Mouse (Mus musculus): ENCODE data around the gene Zfp866. TPM values are rescaled to one million over a fixed set of nuclear protein-coding genes. Genes with fewer than 3 reads are reported as not detected.
A peak's percentile ranks its signal among the peaks of the same experiment; 100 is the strongest.

Gene Zfp866
- total and polyA plus RNA-seq, 3 experiments = 14.3 to 16.0 (median 14.4) TPM

GRCm38 (mm10) chr8:69805491-69805890, 14.5 kb upstream of the Zfp866 start:
- H3K4me1 ChIP-seq (ENCODE audit: control insufficient read depth in 1 of 2, insufficient read depth in 2 of 2) = peaks cover 23 to 34% of the 10 kb centered on the region in 2 experiments
- no peak overlapping the region for H3K4me2 ChIP-seq (ENCODE audit: insufficient read depth, low read depth, poor library complexity, severe bottlenecking)
- peaks cover 15% of the 10 kb centered on the region for H3K79me2 ChIP-seq (replicated peaks; ENCODE audit: control insufficient read depth, extremely low read depth, insufficient read depth, poor library complexity, severe bottlenecking)
- dilution Hi-C loops (cut with MboI; ENCODE audit: extremely low pct_ligation_motif_present, extremely low pct_unique_long_range_greater_than_20kb, low sequenced_read_pairs) = no loop called here
- no peak for DNase-seq (ENCODE audit: extremely low read depth)
- no peak for TF ChIP-seq KAT2A (IDR thresholded peaks at IDR 0.05; ENCODE audit: insufficient replicate concordance, low read length)
- TF ChIP-seq MAZ (IDR thresholded peaks at IDR 0.05; ENCODE audit: low read depth, low read length) = no peak
- no peak for TF ChIP-seq POLR2AphosphoS2 (IDR thresholded peaks at IDR 0.05; ENCODE audit: low read depth, low read length)
- no peak for TF ChIP-seq CTCF (conservative IDR thresholded peaks at IDR 0.05 in 1 of 2, IDR thresholded peaks at IDR 0.05 in 1 of 2; ENCODE audit: low read depth in 2 of 2, low read length in 2 of 2)
- TF ChIP-seq CHD2 (IDR thresholded peaks at IDR 0.05; ENCODE audit: low read length) = no peak
- TF ChIP-seq HCFC1 (IDR thresholded peaks at IDR 0.05; ENCODE audit: low read depth, low read length) = no peak
- no peak for TF ChIP-seq ZKSCAN1 (IDR thresholded peaks at IDR 0.05; ENCODE audit: borderline replicate concordance, low read depth, low read length)
- TF ChIP-seq GABPA (IDR thresholded peaks at IDR 0.05; ENCODE audit: insufficient replicate concordance, low read depth, low read length) = no peak
- no peak for TF ChIP-seq CHD1 (IDR thresholded peaks at IDR 0.05; ENCODE audit: low read depth, low read length)
- no peak for TF ChIP-seq RAD21 (IDR thresholded peaks at IDR 0.05; ENCODE audit: low read depth, low read length)
- no peak for TF ChIP-seq ZC3H11A (IDR thresholded peaks at IDR 0.05; ENCODE audit: low read depth, low read length)
- TF ChIP-seq E2F4 (IDR thresholded peaks at IDR 0.05; ENCODE audit: insufficient replicate concordance, low read depth, low read length) = no peak
- no peak for TF ChIP-seq USF1 (IDR thresholded peaks at IDR 0.05; ENCODE audit: low read depth, low read length)
- TF ChIP-seq SMC3 (IDR thresholded peaks at IDR 0.05; ENCODE audit: low read depth, low read length) = no peak
- no peak for TF ChIP-seq RCOR1 (conservative IDR thresholded peaks at IDR 0.05; ENCODE audit: low read depth, low read length)
- no peak for TF ChIP-seq BHLHE40 (IDR thresholded peaks at IDR 0.05; ENCODE audit: low read depth, low read length)
- no peak for TF ChIP-seq ZMIZ1 (IDR thresholded peaks at IDR 0.05; ENCODE audit: low read depth, low read length)
- no peaks in the 10 kb centered on the region for H3K27me3 ChIP-seq (replicated peaks)
- H3K36me3 ChIP-seq (replicated peaks in 1 of 2; ENCODE audit: control insufficient read depth in 1 of 2, insufficient read depth in 1 of 2, low read length in 1 of 2) = peaks cover 76 to 86% of the 10 kb centered on the region in 2 experiments
- H3K9ac ChIP-seq (ENCODE audit: insufficient read depth, low read depth) = no peak overlapping the region
- H3K4me3 ChIP-seq (replicated peaks in 1 of 3; ENCODE audit: low read depth in 2 of 3, low read length in 2 of 3, poor library complexity in 1 of 3) = peak overlapping the region in 1 of 3 experiments; percentile 5
- no peaks in the 10 kb centered on the region for H3K9me3 ChIP-seq (replicated peaks; ENCODE audit: low read length)
- in situ Hi-C loops (cut with MboI; ENCODE audit: low pct_ligation_motif_present, low pct_unique_long_range_greater_than_20kb, low sequenced_read_pairs) = no loop called here
- peak overlapping the region; percentile 82 for H3K27ac ChIP-seq (ENCODE audit: insufficient read depth, low read depth)

- Histone ChIP-seq H3K27ac (ENCODE audit: insufficient read depth, low read depth) (peak overlapping the region; percentile 82), H3K36me3 (replicated peaks in 1 of 2; ENCODE audit: control insufficient read depth in 1 of 2, insufficient read depth in 1 of 2, low read length in 1 of 2) (peaks cover 76 to 86% of the 10 kb centered on the region in 2 experiments), H3K9me3 (replicated peaks; ENCODE audit: low read length) (no peaks in the 10 kb centered on the region), H3K4me1 (ENCODE audit: control insufficient read depth in 1 of 2, insufficient read depth in 2 of 2) (peaks cover 23 to 30% of the 10 kb centered on the region in 2 experiments), H3K79me2 (replicated peaks; ENCODE audit: control insufficient read depth, extremely low read depth, insufficient read depth, poor library complexity, severe bottlenecking) (peaks cover 11% of the 10 kb centered on the region), H3K9ac (ENCODE audit: insufficient read depth, low read depth) (no peak overlapping the region), H3K27me3 (replicated peaks) (no peaks in the 10 kb centered on the region), H3K4me3 (replicated peaks in 1 of 3; ENCODE audit: low read depth in 2 of 3, low read length in 2 of 3, poor library complexity in 1 of 3) (peak overlapping the region in 1 of 3 experiments; percentile 5), H3K4me2 (ENCODE audit: insufficient read depth, low read depth, poor library complexity, severe bottlenecking) (no peak overlapping the region)
- dilution Hi-C loops (cut with MboI; ENCODE audit: extremely low pct_ligation_motif_present, extremely low pct_unique_long_range_greater_than_20kb, low sequenced_read_pairs) (no loop called here), in situ Hi-C loops (cut with MboI; ENCODE audit: low pct_ligation_motif_present, low pct_unique_long_range_greater_than_20kb, low sequenced_read_pairs) (no loop called here)
- no peak for DNase-seq (ENCODE audit: extremely low read depth)
- TF ChIP-seq CHD2 (IDR thresholded peaks at IDR 0.05; ENCODE audit: low read length) (no peak), CTCF (conservative IDR thresholded peaks at IDR 0.05 in 1 of 2, IDR thresholded peaks at IDR 0.05 in 1 of 2; ENCODE audit: low read depth in 2 of 2, low read length in 2 of 2) (no peak), USF1 (IDR thresholded peaks at IDR 0.05; ENCODE audit: low read depth, low read length) (no peak), MXI1 (IDR thresholded peaks at IDR 0.05; ENCODE audit: low read depth, low read length) (no peak), TCF12 (IDR thresholded peaks at IDR 0.05; ENCODE audit: low read depth, low read length) (no peak), KAT2A (IDR thresholded peaks at IDR 0.05; ENCODE audit: insufficient replicate concordance, low read length) (no peak), SIN3A (IDR thresholded peaks at IDR 0.05; ENCODE audit: low read length) (no peak), MEF2A (IDR thresholded peaks at IDR 0.05; ENCODE audit: borderline replicate concordance, low read depth, low read length) (no peak), IRF4 (IDR thresholded peaks at IDR 0.05; ENCODE audit: low read depth, low read length) (no peak)
Observed at GRCm38 (mm10) chr8:69805086-69805485, 14.1 kb upstream of the Zfp866 start.
